Mouse (Mus musculus): Measurements from ENCODE around the gene Fndc1. TPM values are rescaled to one million over a fixed set of nuclear protein-coding genes. Genes with fewer than 3 reads are reported as not detected.

Gene Fndc1
- polyA plus RNA-seq, 1 experiment from 2014 or later: 6.9 TPM

- no peaks in the 10 kb centered on the region for H3K36me3 ChIP-seq (replicated peaks)
- ATAC-seq (replicated peaks): no peak
- H3K9ac ChIP-seq: no peak overlapping the region
- no peaks in the 10 kb centered on the region for H3K9me3 ChIP-seq
- no peak overlapping the region for H3K4me2 ChIP-seq
- H3K4me3 ChIP-seq: no peak overlapping the region
- H3K27me3 ChIP-seq (replicated peaks): no peaks in the 10 kb centered on the region
- WGBS: 93% methylated on average over 4 of the region's 4 CpGs
- H3K4me1 ChIP-seq: no peaks in the 10 kb centered on the region
- no peak overlapping the region for H3K27ac ChIP-seq
Measured at GRCm38 (mm10) chr17:7744976-7745375, 82.1 kb downstream of the Fndc1 start.

- H3K9ac ChIP-seq: no peak overlapping the region
- H3K4me3 ChIP-seq: no peak overlapping the region
- no peak overlapping the region for H3K4me2 ChIP-seq
- H3K27ac ChIP-seq: no peak overlapping the region
- no peak for ATAC-seq (replicated peaks)
- H3K27me3 ChIP-seq (replicated peaks): no peaks in the 10 kb centered on the region
- H3K4me1 ChIP-seq: no peaks in the 10 kb centered on the region
- H3K9me3 ChIP-seq: no peaks in the 10 kb centered on the region
- WGBS: 19% methylated on average over 2 of the region's 2 CpGs
- no peaks in the 10 kb centered on the region for H3K36me3 ChIP-seq (replicated peaks)
Measured at GRCm38 (mm10) chr17:7740988-7741387, 86.1 kb downstream of the Fndc1 start.

GRCm38 (mm10) chr17:7722991-7723390, 104.1 kb downstream of the Fndc1 start:
- no peak for ATAC-seq (replicated peaks)
- Histone ChIP-seq H3K4me3 (no peak overlapping the region), H3K9ac (no peak overlapping the region), H3K27me3 (replicated peaks) (no peaks in the 10 kb centered on the region), H3K9me3 (no peaks in the 10 kb centered on the region), H3K36me3 (replicated peaks) (no peaks in the 10 kb centered on the region), H3K4me2 (no peak overlapping the region), H3K4me1 (no peaks in the 10 kb centered on the region), H3K27ac (no peak overlapping the region)
- 88% methylated on average over 4 of the region's 4 CpGs for WGBS

- H3K27me3 ChIP-seq (replicated peaks): no peaks in the 10 kb centered on the region
- 63% methylated on average over 1 of the region's 1 CpGs for WGBS
- no peak overlapping the region for H3K27ac ChIP-seq
- H3K9ac ChIP-seq: no peak overlapping the region
- no peaks in the 10 kb centered on the region for H3K36me3 ChIP-seq (replicated peaks)
- no peak overlapping the region for H3K4me2 ChIP-seq
- H3K4me1 ChIP-seq: no peaks in the 10 kb centered on the region
- H3K9me3 ChIP-seq: no peaks in the 10 kb centered on the region
- no peak for ATAC-seq (replicated peaks)
- no peak overlapping the region for H3K4me3 ChIP-seq
Measured at GRCm38 (mm10) chr17:7718886-7719285, 108.2 kb downstream of the Fndc1 start.

- no peak overlapping the region for H3K9ac ChIP-seq
- WGBS: 76% methylated on average over 6 of the region's 6 CpGs
- H3K4me3 ChIP-seq: no peak overlapping the region
- H3K4me2 ChIP-seq: no peak overlapping the region
- H3K27ac ChIP-seq: no peak overlapping the region
- H3K36me3 ChIP-seq (replicated peaks): no peaks in the 10 kb centered on the region
- no peaks in the 10 kb centered on the region for H3K9me3 ChIP-seq
- H3K27me3 ChIP-seq (replicated peaks): no peaks in the 10 kb centered on the region
- H3K4me1 ChIP-seq: no peaks in the 10 kb centered on the region
- ATAC-seq (replicated peaks): no peak
Measured at GRCm38 (mm10) chr17:7717945-7718344, 109.2 kb downstream of the Fndc1 start.

- 73% methylated on average over 2 of the region's 2 CpGs for WGBS
- Histone ChIP-seq H3K27me3 (replicated peaks) (no peaks in the 10 kb centered on the region), H3K4me2 (no peak overlapping the region), H3K27ac (no peak overlapping the region), H3K9me3 (no peaks in the 10 kb centered on the region), H3K4me1 (no peaks in the 10 kb centered on the region), H3K4me3 (no peak overlapping the region), H3K9ac (no peak overlapping the region), H3K36me3 (replicated peaks) (no peaks in the 10 kb centered on the region)
- ATAC-seq (replicated peaks): no peak
Measured at GRCm38 (mm10) chr17:7713020-7713419, 114.1 kb downstream of the Fndc1 start.

GRCm38 (mm10) chr17:7707073-7707472, 120.0 kb downstream of the Fndc1 start:
- 83% methylated on average over 4 of the region's 4 CpGs for WGBS
- no peak overlapping the region for H3K4me3 ChIP-seq
- no peak for ATAC-seq (replicated peaks)
- H3K4me1 ChIP-seq: no peaks in the 10 kb centered on the region
- no peak overlapping the region for H3K27ac ChIP-seq
- H3K9me3 ChIP-seq: no peaks in the 10 kb centered on the region
- H3K9ac ChIP-seq: no peak overlapping the region
- H3K36me3 ChIP-seq (replicated peaks): no peaks in the 10 kb centered on the region
- no peak overlapping the region for H3K4me2 ChIP-seq
- no peaks in the 10 kb centered on the region for H3K27me3 ChIP-seq (replicated peaks)

GRCm38 (mm10) chr17:7690271-7690670, 136.8 kb downstream of the Fndc1 start:
- Histone ChIP-seq H3K4me3 (no peak overlapping the region), H3K4me2 (no peak overlapping the region), H3K9ac (no peak overlapping the region), H3K4me1 (no peaks in the 10 kb centered on the region), H3K27me3 (replicated peaks) (no peaks in the 10 kb centered on the region), H3K9me3 (no peaks in the 10 kb centered on the region), H3K36me3 (replicated peaks) (no peaks in the 10 kb centered on the region), H3K27ac (no peak overlapping the region)
- no peak for ATAC-seq (replicated peaks)
- 86% methylated on average over 4 of the region's 4 CpGs for WGBS

Small RNA genes lying within 50 kb of the gene (microRNA-seq; reads per million reads assigned to microRNA genes)
- gene Gm25872: not detected

Other genes starting within 250 kb of the Fndc1 start
- gene Tagap, start 98.7 kb upstream of the Fndc1 start, polyA plus RNA-seq (2015; fragmentation: Nextera tagmentation; extraction: Ambion mirVana): 0.51 and 0.89 TPM in 2 replicates
- gene Rsph3a, start 118.3 kb upstream of the Fndc1 start, polyA plus RNA-seq (2015; fragmentation: Nextera tagmentation; extraction: Ambion mirVana): 79.0 and 79.4 TPM in 2 replicates